Mouse (Mus musculus) intestine, embryonic 14.5 days (tissue): ENCODE results near the gene Cradd. TPM values are rescaled to one million over a fixed set of nuclear protein-coding genes. Genes with fewer than 3 reads are reported as not detected.

Source experiments
- ATAC-seq: fragments of 200-750 bp; cut with Nextera tagmentation; replicated peaks from 2 replicates; pipeline ENCODE4 v1.8.0; 2017; ENCODE audit warnings: low read depth, moderate number of reproducible peaks, moderate TSS enrichment, moderate library complexity; ENCODE audit not compliant: low FRiP score, low TSS enrichment
- DNase-seq: peaks from one replicate; pipeline ENCODE4 v3.0.0-alpha.2; 2018; ENCODE audit warnings: low spot score
- H3K27ac ChIP-seq: fragments of 300-500 bp; sonication (generic); 2 replicates; pipeline ENCODE4 v1.5.1; 2014; ENCODE audit warnings: low read depth, mild to moderate bottlenecking, control low read depth
- H3K27me3 ChIP-seq: fragments of 300-500 bp; sonication (generic); replicated peaks from 2 replicates; pipeline ENCODE4 v1.6.1; 2014; ENCODE audit warnings: low read length, control low read depth; ENCODE audit not compliant: control insufficient read depth, insufficient read depth
- H3K36me3 ChIP-seq: fragments of 300-500 bp; sonication (generic); 2 replicates; pipeline ENCODE4 v1.6.1; 2014; ENCODE audit warnings: low read length, control low read depth; ENCODE audit not compliant: control insufficient read depth, insufficient read depth
- H3K4me1 ChIP-seq: fragments of 300-500 bp; sonication (generic); replicated peaks from 2 replicates; pipeline ENCODE4 v1.6.1; 2014; ENCODE audit warnings: low read length, control low read depth, mixed read lengths; ENCODE audit not compliant: control insufficient read depth, insufficient read depth
- H3K4me2 ChIP-seq: fragments of 300-500 bp; sonication (generic); 2 replicates; pipeline ENCODE4 v1.6.1; 2014; ENCODE audit warnings: low read length
- H3K4me3 ChIP-seq: fragments of 300-500 bp; sonication (generic); 2 replicates; pipeline ENCODE4 v1.5.1; 2014; ENCODE audit warnings: low read depth, low read length, control low read depth, mixed read lengths
- H3K9ac ChIP-seq: fragments of 300-500 bp; sonication (generic); 2 replicates; pipeline ENCODE4 v1.6.1; 2014; ENCODE audit warnings: mild to moderate bottlenecking, low read length
- H3K9me3 ChIP-seq: fragments of 300-500 bp; sonication (generic); 2 replicates; pipeline ENCODE4 v1.6.1; 2016; ENCODE audit warnings: low read length, control low read depth; ENCODE audit not compliant: control insufficient read depth
- WGBS: fragments of 180-500 bp; shearing (Covaris S2); extraction: QIAGEN DNeasy Blood & Tissue Kit; methylation state at CpG from one replicate; pipeline ENCODE4 v1.1.7; 2014; 5-methylcytosine and 5-hydroxymethylcytosine counted together
- polyA plus RNA-seq: library from polyadenylated mRNA; unstranded; fragments of >200 nt; fragmentation: Nextera tagmentation; extraction: Ambion mirVana; gene quantifications from 2 replicates; pipeline ENCODE4 v1.2.1, GENCODE M21; 2014

Cradd gene
- 13.6 and 14.5 TPM in 2 replicates for polyA plus RNA-seq

- peak within 1 kb of the TSS; percentile 97 for H3K27ac ChIP-seq
- no peaks in the 10 kb centered on the region for H3K27me3 ChIP-seq
- peak; percentile 92 for ATAC-seq
- H3K36me3 ChIP-seq: no peaks in the 10 kb centered on the region
- peak within 1 kb of the TSS; percentile 78 for H3K4me2 ChIP-seq
- H3K4me1 ChIP-seq: peaks cover 11% of the 10 kb centered on the region
- peak within 1 kb of the TSS; percentile 68 for H3K4me3 ChIP-seq
- under 1% methylated on average over 51 of the region's 51 CpGs for WGBS
- H3K9ac ChIP-seq: peak within 1 kb of the TSS; percentile 86
- no peaks in the 10 kb centered on the region for H3K9me3 ChIP-seq
- peak; percentile 90 for DNase-seq
These were observed at the start of gene Cradd for GRCm38 (mm10) chr10:95323393-95324277. Gene Cradd, minus strand, starts transcription at chr10:95324133.

- WGBS: 92% methylated on average over 6 of the region's 6 CpGs
- Histone ChIP-seq H3K4me1 (no peaks in the 10 kb centered on the region), H3K4me2 (no peak overlapping the region), H3K9ac (no peak overlapping the region), H3K27ac (no peak overlapping the region), H3K9me3 (no peaks in the 10 kb centered on the region), H3K36me3 (no peaks in the 10 kb centered on the region), H3K27me3 (no peaks in the 10 kb centered on the region), H3K4me3 (no peak overlapping the region)
- DNase-seq (no peak), ATAC-seq (no peak)
These were observed 49.4 kb upstream of the Cradd start for GRCm38 (mm10) chr10:95373340-95373739.

GRCm38 (mm10) chr10:95371942-95372341 lies 48.0 kb upstream of the Cradd start:
- Histone ChIP-seq H3K4me3 (no peak overlapping the region), H3K27me3 (no peaks in the 10 kb centered on the region), H3K36me3 (no peaks in the 10 kb centered on the region), H3K4me2 (no peak overlapping the region), H3K27ac (no peak overlapping the region), H3K9me3 (no peaks in the 10 kb centered on the region), H3K9ac (no peak overlapping the region), H3K4me1 (no peaks in the 10 kb centered on the region)
- ATAC-seq: no peak
- no peak for DNase-seq
- 88% methylated on average over 3 of the region's 3 CpGs for WGBS

DNA sequence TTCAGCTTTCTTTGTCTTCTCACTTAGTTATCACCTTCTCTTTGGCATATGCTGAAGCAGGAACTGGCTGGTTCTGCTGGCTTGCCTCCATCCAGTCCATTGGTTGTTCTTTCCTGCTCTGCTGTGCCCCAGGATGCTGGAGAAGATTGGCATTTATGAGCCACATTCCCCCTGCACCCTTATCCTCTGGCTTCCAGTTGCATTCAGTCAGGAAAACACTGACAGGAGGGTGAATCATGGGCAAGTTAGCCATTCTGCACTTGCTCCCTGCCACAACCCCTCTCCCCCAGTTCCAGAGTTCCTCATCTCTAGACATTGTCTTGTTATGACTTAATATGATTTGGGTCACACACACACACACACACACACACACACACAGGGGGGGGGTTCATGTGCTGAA lies 45.3 kb upstream of the Cradd start:
- H3K36me3 ChIP-seq: no peaks in the 10 kb centered on the region
- no peak overlapping the region for H3K9ac ChIP-seq
- H3K4me2 ChIP-seq: no peak overlapping the region
- no peaks in the 10 kb centered on the region for H3K9me3 ChIP-seq
- H3K27me3 ChIP-seq: no peaks in the 10 kb centered on the region
- DNase-seq (no peak), ATAC-seq (no peak)
- H3K4me3 ChIP-seq: no peak overlapping the region
- no peak overlapping the region for H3K27ac ChIP-seq
- H3K4me1 ChIP-seq: no peaks in the 10 kb centered on the region

DNA sequence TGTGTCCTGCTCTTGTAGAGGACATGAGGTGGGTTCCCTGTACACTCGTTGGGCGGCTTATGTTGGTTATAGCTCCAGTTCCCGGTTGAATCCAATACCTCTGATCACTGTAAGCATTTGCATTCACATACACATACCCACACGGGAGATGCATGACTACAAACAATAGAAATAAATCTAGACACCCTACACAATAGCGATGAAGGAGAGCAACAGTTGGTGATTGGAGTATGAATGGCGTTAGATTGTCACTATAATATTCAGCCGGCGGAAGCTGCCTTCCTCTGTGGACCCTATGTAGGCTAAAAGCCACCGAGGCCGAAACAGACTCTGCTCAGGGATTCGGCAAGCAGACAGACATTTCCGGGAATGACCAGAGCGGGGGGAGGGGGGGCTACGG lies 44.2 kb upstream of the Cradd start:
- Histone ChIP-seq H3K4me3 (no peak overlapping the region), H3K27me3 (no peaks in the 10 kb centered on the region)

DNA sequence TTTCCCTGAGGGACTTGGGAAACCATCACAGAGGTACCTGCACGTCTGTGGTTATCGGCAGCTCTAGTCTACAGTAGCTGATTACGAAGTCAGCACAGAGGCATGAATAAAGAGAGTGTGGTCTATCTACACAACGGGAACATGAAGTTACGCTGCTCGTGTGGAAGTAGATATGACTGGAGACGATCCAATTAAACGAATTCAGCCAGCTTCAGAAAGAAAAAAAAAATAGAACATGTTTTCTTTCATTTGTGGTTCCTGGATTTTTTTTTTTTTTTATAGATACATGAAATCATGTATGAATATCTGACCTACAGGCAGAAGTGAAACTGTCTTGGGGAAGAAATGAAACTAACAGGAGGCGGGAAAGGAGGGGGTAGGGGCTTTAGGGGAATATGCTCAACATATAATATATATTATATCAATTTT lies 43.7 kb upstream of the Cradd start:
- no peaks in the 10 kb centered on the region for H3K9me3 ChIP-seq
- WGBS: 82% methylated on average over 9 of the region's 9 CpGs
- DNase-seq (no peak), ATAC-seq (no peak)
- H3K4me3 ChIP-seq: no peak overlapping the region
- no peak overlapping the region for H3K4me2 ChIP-seq
- H3K27ac ChIP-seq: no peak overlapping the region
- no peaks in the 10 kb centered on the region for H3K36me3 ChIP-seq
- no peaks in the 10 kb centered on the region for H3K27me3 ChIP-seq
- no peak overlapping the region for H3K9ac ChIP-seq
- no peaks in the 10 kb centered on the region for H3K4me1 ChIP-seq

More for the DNA sequence above, 44.2 kb upstream of the Cradd start:
- H3K27ac ChIP-seq: no peak overlapping the region
- ATAC-seq: no peak
- no peak overlapping the region for H3K9ac ChIP-seq
- no peaks in the 10 kb centered on the region for H3K4me1 ChIP-seq
- no peaks in the 10 kb centered on the region for H3K36me3 ChIP-seq
- no peak overlapping the region for H3K4me2 ChIP-seq
- 86% methylated on average over 14 of the region's 14 CpGs for WGBS
- DNase-seq: no peak
- H3K9me3 ChIP-seq: no peaks in the 10 kb centered on the region

- Histone ChIP-seq H3K27me3 (no peaks in the 10 kb centered on the region), H3K36me3 (no peaks in the 10 kb centered on the region), H3K27ac (no peak overlapping the region), H3K4me3 (no peak overlapping the region), H3K9me3 (no peaks in the 10 kb centered on the region), H3K4me2 (no peak overlapping the region), H3K9ac (no peak overlapping the region), H3K4me1 (no peaks in the 10 kb centered on the region)
- 65% methylated on average over 7 of the region's 7 CpGs for WGBS
- no peak for DNase-seq
- no peak for ATAC-seq
These were observed 43.3 kb upstream of the Cradd start for GRCm38 (mm10) chr10:95367241-95367640.

DNA sequence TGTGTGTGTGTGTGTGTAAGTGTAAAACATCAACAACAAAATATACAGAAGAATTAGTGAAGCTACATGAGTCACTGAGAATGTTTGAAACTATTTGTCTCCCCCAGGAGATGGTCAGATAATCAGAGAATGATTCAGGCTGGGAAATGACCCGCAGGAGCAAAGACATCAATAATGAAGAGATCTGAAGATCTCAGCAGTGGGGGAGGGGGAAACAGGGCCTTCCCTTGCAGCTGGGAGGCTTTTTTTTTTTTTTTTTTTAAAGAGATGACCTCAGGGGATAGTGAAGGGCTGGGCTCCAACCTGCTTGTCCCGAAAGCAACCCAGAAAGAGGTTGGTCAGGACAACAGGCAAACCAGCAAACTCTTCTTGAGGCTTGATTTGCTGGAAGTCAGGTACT lies 38.4 kb upstream of the Cradd start:
- no peaks in the 10 kb centered on the region for H3K9me3 ChIP-seq
- DNase-seq (no peak), ATAC-seq (no peak)
- no peaks in the 10 kb centered on the region for H3K27me3 ChIP-seq
- no peak overlapping the region for H3K27ac ChIP-seq
- H3K4me1 ChIP-seq: no peaks in the 10 kb centered on the region
- no peak overlapping the region for H3K4me2 ChIP-seq
- H3K36me3 ChIP-seq: no peaks in the 10 kb centered on the region
- no peak overlapping the region for H3K9ac ChIP-seq
- no peak overlapping the region for H3K4me3 ChIP-seq
- 37% methylated on average over 2 of the region's 2 CpGs for WGBS
